Mouse (Mus musculus) frontal cortex, adult 2 months (tissue): ENCODE results near the gene Ormdl2. TPM values are rescaled to one million over a fixed set of nuclear protein-coding genes. Genes with fewer than 3 reads are reported as not detected.

Experiments
- polyA plus RNA-seq: library from polyadenylated mRNA; depleted of rRNA; stranded (reverse); fragments of >200 nt; gene quantifications from 2 replicates; pipeline ENCODE4 v1.2.3, GENCODE M21; 2012; rRNA removed

The Ormdl2 gene
- polyA plus RNA-seq, 1 experiment: 15.3 TPM

Other genes starting within 250 kb of the Ormdl2 start
- 8.4 and 9.2 TPM in 2 replicates for gene Erbb3, start 232.0 kb downstream of the Ormdl2 start, polyA plus RNA-seq
- gene Rps26, start 194.9 kb downstream of the Ormdl2 start, polyA plus RNA-seq: 396 and 476 TPM in 2 replicates
- gene Ikzf4, start 175.7 kb downstream of the Ormdl2 start, polyA plus RNA-seq: 11.1 and 11.6 TPM in 2 replicates
- 12.9 and 13.4 TPM in 2 replicates for gene Suox, start 147.6 kb downstream of the Ormdl2 start, polyA plus RNA-seq
- gene Rab5b, start 125.4 kb downstream of the Ormdl2 start, polyA plus RNA-seq: 114 and 118 TPM in 2 replicates
- 0.80 and 0.98 TPM in 2 replicates for gene Pmel, start 117.5 kb downstream of the Ormdl2 start, polyA plus RNA-seq
- 4.9 and 6.0 TPM in 2 replicates for gene Cdk2, start 116.6 kb downstream of the Ormdl2 start, polyA plus RNA-seq
- gene Dgka, start 76.8 kb downstream of the Ormdl2 start, polyA plus RNA-seq: 14.8 and 15.6 TPM in 2 replicates
- gene Pym1, start 73.8 kb downstream of the Ormdl2 start, polyA plus RNA-seq: 38.3 and 44.6 TPM in 2 replicates
- gene Mmp19, start 30.7 kb downstream of the Ormdl2 start, polyA plus RNA-seq: 2.4 and 3.4 TPM in 2 replicates
- gene Dnajc14, start 17.6 kb downstream of the Ormdl2 start, polyA plus RNA-seq: 24.2 and 25.3 TPM in 2 replicates
- gene Tmem198b, start 17.3 kb downstream of the Ormdl2 start, polyA plus RNA-seq: 21.8 and 22.3 TPM in 2 replicates
- gene Sarnp, start 4.3 kb downstream of the Ormdl2 start, polyA plus RNA-seq: 55.8 and 69.0 TPM in 2 replicates
- 17.0 and 17.2 TPM in 2 replicates for gene Gdf11, start 70.1 kb upstream of the Ormdl2 start, polyA plus RNA-seq
- 82.7 and 95.6 TPM in 2 replicates for gene Cd63, start 79.3 kb upstream of the Ormdl2 start, polyA plus RNA-seq
- 12.3 and 15.7 TPM in 2 replicates for gene Rdh5, start 101.2 kb upstream of the Ormdl2 start, polyA plus RNA-seq
- 233 and 273 TPM in 2 replicates for gene Bloc1s1, start 102.4 kb upstream of the Ormdl2 start, polyA plus RNA-seq
- gene Itga7, start 112.2 kb upstream of the Ormdl2 start, polyA plus RNA-seq: 23.4 and 26.8 TPM in 2 replicates
- gene Mettl7b, start 139.3 kb upstream of the Ormdl2 start, polyA plus RNA-seq: not detected in 2 replicates
- gene Olfr9, start 167.8 kb upstream of the Ormdl2 start, polyA plus RNA-seq: not detected in 2 replicates
- gene Olfr763, start 189.1 kb upstream of the Ormdl2 start, polyA plus RNA-seq: 0.04 TPM in 1 of 2 replicates, not detected in the other
- gene Olfr764-ps1, start 218.3 kb upstream of the Ormdl2 start, polyA plus RNA-seq: not detected in 2 replicates
- not detected in 2 replicates for gene Olfr765, start 228.4 kb upstream of the Ormdl2 start, polyA plus RNA-seq
- gene Olfr766-ps1, start 247.3 kb upstream of the Ormdl2 start, polyA plus RNA-seq: not detected in 2 replicates